Mouse (Mus musculus) layer of hippocampus, postnatal 14 days (tissue): ENCODE data around the gene Cldn14. TPM values are rescaled to one million over a fixed set of nuclear protein-coding genes. Genes with fewer than 3 reads are reported as not detected.

Experiments
- total RNA-seq, 2 experiments: library from RNA; stranded (reverse); gene quantifications; 2 replicates each; pipeline ENCODE4 v1.2.3; 2021

Gene Cldn14
- total RNA-seq, 2 experiments from 2014 or later: 3.1 to 3.8 TPM

Other genes starting within 250 kb of the Cldn14 start
- 10 to 100 TPM; 32.1 to 36.1 TPM for gene Morc3, start 176.7 kb downstream of the Cldn14 start, total RNA-seq
- gene Chaf1b, start 124.9 kb downstream of the Cldn14 start, total RNA-seq: 1 to 10 TPM; 1.3 to 2.0 TPM
- gene Sim2, start 76.1 kb upstream of the Cldn14 start, total RNA-seq: under 1 TPM; 0.10 to 0.41 TPM